Mouse (Mus musculus): ENCODE results near the gene Kif27.
A peak's percentile ranks its signal among the peaks of the same experiment; 100 is the strongest.

The Kif27 gene

DNA sequence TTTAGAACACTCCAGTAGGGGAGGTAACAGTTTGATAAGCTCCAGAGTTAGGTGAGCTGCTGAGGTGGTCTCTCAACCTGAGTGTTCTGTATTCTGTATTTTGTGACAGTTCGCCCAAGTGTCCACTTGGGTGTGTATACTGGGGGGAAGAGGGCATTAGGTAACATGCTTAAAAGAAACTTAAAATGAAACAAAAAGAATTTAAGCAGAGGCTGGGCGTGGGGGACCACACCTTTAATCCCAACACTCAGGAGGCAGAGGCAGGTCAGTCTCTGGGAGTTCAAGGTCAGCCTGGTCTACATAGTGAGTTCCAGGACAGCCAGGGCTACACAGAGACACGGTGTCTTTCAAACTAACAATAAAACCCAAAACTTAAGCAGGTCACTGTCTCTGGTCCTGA lies 78.4 kb downstream of the Kif27 start:
- DNase-seq (ENCODE audit: extremely low spot score, low spot score) = no peak

DNA sequence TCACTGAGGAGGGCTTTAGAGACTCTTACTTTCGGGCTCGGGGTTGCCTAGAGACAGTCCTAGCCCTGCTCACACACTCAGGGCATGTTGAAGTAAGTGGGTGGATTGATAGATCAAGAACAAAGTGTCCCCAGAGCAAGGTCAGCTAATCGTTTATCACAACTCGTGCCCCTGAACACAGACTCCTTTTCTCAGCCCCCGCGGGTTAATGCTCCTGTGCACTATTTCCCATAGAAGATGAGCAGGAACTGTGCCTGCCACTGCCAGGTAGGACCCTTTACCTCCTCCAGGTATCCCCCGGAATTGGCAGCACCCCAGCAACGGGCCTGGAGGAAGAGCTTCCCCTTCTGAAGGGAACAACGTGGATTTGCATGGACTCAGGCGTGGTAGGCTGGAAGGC lies 82.7 kb downstream of the Kif27 start:
- no peak for DNase-seq (ENCODE audit: extremely low spot score, low spot score)

DNA sequence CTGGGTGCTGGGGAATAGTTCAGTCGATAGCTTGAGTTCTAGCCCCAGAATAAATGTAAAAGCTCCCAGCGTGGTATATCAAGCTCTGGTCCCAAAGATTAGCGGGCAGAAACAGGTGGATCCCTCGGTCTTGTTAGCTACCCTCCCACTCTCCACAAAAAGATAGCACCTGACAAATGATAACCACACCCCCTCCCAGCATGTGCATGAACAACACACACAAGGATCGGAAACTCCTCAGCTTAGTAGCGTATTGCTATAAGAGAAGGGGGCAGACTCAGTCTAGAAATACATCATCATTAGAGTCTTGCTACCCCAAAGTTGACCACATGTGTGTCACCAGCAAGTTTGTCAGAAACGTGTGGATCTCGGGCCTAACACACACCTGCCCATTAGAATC lies 83.3 kb downstream of the Kif27 start, which contains the start of gene Gkap1:
Gene Gkap1, minus strand, starts transcription at position 101 of the 400 bp plus-strand sequence.
- DNase-seq (ENCODE audit: extremely low spot score, low spot score) = no peak

DNA sequence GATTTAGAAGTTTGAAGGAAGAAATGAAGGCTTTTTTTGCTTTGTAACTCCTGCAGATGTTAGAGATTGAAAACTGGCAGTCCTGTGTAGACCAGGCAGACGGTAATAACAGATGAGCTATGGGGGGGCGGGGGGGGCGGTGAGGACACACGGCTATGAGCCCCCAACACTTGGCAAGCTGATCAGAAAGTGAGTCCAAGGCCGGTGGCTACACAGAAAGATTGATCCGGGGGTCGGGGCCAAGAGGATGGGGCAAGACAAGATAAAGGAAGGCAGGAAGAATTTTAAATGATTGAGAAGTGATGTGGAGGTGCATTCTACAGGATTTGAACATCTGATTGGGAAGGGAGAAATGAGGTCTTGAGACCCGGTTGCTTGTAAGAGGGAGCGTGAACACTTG lies 83.8 kb downstream of the Kif27 start:
- DNase-seq (ENCODE audit: extremely low spot score, low spot score) = no peak

DNA sequence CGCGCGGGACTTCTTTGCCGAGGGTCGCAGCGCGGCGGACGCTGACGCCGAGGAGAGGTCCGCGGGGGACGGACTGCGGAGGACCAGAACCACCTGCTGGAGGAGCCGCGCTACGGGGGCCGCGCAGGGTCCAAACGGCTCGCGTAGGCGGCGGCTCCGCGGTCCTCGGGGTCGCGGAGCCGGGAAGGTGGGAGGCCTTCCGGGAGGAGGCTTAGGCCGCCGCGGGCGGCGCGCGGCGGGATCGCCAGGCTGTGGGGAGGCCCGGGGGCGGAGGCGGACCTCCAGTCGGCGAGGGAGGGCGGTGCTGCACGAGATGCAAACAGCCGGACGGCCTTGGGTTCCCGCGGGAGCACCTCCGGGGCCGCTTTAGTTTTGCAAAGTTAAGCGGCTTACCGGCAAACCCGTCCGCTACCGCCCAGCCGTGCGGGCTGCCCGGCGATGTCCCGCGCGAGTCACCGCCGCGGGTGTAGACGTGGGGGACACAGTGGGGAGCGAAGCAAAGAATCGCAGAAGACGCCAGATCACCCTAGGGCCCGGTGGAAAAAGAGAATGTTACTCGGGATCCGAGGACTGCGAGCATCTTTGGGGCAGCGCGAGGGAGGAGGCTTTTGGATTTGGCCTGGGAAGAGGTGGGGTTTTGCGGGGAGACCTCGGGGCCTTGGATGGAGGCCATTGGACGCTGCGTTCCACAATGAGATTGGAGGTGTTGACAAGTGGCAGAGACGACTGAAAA lies 84.5 kb downstream of the Kif27 start:
- no peak for DNase-seq (ENCODE audit: extremely low spot score, low spot score)

DNA sequence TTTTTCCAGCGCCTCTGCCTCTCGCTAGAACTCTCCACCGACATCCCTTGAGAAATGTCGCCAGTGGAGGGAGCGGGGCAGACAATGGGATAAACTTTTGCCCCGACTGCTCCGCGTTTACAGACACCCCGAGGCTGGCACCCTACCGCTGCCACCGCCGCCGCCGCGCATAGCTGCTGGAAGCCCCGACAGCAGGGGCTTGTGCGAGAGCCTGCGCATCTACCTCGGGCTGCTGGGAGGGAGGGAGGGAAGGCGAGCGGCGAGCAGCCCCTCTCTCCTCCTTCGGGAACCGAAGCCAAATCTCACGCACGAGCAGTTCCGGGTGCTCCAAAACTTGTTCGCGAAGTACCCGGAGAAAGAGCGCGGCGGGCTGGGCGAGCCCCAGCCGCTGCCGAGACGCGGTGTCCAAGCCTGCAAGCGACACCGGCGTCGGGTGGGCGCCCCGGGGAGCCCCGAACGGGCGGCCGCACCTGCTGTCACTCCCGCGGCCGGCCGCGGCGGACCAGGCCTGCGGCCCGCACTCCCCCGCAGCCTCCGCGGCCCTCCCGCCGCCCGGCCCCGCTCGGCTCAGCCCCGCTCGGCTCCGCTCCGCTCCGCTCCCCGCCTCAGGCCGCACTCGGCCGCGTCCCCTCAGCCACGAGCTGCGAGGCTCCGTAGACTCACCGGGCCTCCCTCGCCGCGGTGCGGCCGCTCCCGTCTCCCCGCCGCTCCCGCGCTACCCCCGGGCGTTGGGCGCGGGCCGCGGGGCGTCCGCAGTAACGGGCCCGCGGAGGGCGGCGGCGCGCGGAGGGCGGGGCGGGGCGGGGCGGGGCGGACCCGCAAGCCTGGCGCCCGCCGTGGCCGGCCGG lies 85.3 kb downstream of the Kif27 start:
- DNase-seq (ENCODE audit: extremely low spot score, low spot score) = peak; percentile 80

DNA sequence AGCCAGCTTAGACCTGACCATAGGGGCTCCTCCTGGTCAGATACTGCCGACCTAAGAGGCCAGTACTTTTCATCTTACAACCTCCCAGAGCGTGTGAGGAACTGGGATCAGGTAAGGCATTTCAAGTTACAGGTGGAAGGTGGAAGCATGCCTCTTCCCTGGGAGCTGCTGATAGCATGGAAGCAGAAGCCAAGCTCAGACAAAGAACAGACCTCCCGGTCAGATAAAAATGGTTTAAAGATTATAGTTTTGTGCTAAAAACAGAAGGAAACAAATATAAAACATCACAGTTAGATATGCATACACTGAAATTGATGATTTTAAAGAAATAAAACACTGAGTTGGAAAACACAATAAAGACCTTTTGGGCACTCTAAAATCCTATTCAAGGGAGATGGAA lies 92.1 kb downstream of the Kif27 start:
- no peak for DNase-seq (ENCODE audit: extremely low spot score, low spot score)

DNA sequence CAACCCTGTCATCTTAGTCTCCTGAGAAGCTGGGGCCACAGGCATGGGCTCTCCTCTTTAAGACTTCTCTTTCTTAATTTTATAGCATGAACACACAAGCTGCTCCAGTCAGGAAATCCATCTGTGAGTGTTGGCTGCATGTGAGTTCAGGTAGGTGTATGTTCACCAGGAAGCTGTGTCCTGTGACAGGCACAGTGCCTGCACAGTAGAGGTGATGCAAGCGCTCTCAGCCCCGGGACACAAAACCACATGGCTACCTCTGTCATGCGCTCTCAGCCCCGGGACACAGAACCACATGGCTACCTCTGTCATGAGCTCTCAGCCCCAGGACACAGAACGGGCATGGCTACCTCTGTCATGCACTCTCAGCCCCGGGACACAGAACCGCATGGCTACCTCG lies 95.4 kb downstream of the Kif27 start:
- DNase-seq (ENCODE audit: extremely low spot score, low spot score) = no peak

DNA sequence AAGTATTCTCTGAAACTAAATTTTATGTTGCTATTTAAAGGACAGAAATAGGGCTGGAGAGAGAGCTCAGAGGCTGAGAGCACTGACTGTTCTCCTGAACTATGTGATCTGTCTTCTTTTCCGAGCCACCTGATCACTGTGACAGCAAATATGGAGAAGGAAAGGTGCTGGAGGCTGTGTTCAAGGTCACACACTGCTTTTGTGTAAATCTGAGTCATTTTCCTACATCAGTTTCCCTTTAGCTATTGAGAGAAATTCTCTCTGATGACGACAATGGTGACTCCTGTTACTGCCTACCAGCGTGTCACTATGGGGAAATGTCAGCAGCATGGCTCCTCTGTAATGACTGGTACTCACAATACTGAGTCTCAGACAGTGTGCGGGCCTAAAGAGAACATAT lies 97.2 kb downstream of the Kif27 start:
- DNase-seq (ENCODE audit: extremely low spot score, low spot score) = no peak

DNA sequence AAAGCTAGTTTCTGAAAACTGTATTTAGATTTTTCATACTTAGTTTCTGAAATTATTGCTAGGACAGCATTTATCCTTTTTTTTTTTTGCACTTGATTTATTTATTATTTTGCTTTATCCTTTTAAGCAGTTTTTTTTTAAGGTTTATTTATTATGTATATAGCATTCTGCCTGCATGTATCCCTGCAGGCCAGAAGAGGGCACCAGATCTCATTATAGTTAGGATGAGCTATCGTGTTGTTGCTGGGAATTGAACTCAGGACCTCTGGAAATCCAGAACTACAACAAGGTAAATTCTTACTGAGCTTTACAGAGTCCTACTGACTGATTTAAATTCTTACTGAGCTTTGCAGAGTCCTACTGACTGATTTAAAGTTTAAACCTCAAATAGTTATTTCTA lies 105.7 kb downstream of the Kif27 start:
- DNase-seq (ENCODE audit: extremely low spot score, low spot score) = no peak

DNA sequence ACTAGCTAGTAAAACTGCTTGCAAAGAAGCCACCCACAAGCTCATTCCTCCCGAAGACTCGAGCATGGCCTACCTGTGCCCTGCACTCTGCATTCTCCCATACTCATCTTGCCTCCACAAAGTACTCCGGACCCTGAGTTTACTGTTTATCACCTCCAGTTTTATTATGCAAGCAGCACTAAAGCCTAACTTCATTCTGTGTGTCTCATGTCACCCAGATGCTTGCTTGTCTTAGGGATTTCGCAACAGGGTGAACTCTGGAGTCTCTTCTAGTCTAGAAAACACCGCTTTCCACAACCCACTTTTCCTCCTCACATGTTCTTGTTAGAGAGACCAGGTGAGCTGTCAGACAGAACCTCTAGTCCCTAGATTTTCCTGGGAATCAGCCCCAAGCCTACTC lies 110.0 kb downstream of the Kif27 start:
- no peak for DNase-seq (ENCODE audit: extremely low spot score, low spot score)
